Mouse (Mus musculus) limb, embryonic 14.5 days (tissue): Measurements from ENCODE around the gene Plxnc1. TPM values are rescaled to one million over a fixed set of nuclear protein-coding genes. Genes with fewer than 3 reads are reported as not detected.

Experiments used
- ATAC-seq: fragments of 200-750 bp; cut with Nextera tagmentation; 2 replicates; pipeline ENCODE4 v1.8.0; 2017; ENCODE audit warnings: low read depth, moderate number of reproducible peaks, moderate TSS enrichment; ENCODE audit not compliant: low FRiP score
- DNase-seq: peaks from one replicate; pipeline ENCODE4 v3.0.0-alpha.2; 2015; ENCODE audit warnings: low spot score
- H3K27ac ChIP-seq: fragments of 300-500 bp; sonication (generic); replicated peaks from 2 replicates; pipeline ENCODE4 v1.5.1; 2014; ENCODE audit warnings: low read depth, mild to moderate bottlenecking, low read length, moderate library complexity, mixed read lengths
- H3K27me3 ChIP-seq: fragments of 300-500 bp; sonication (generic); 2 replicates; pipeline ENCODE4 v1.6.1; 2014; ENCODE audit warnings: low read length, mixed read lengths; ENCODE audit not compliant: control insufficient read depth, insufficient read depth
- H3K36me3 ChIP-seq: fragments of 300-500 bp; sonication (generic); 2 replicates; pipeline ENCODE4 v1.6.1; 2014; ENCODE audit warnings: mild to moderate bottlenecking, low read length, moderate library complexity, mixed read lengths; ENCODE audit not compliant: control insufficient read depth, insufficient read depth
- H3K4me1 ChIP-seq: fragments of 300-500 bp; sonication (generic); 2 replicates; pipeline ENCODE4 v1.6.1; 2014; ENCODE audit warnings: antibody characterized with exemption, low read length, mixed read lengths; ENCODE audit not compliant: control insufficient read depth, insufficient read depth
- H3K4me2 ChIP-seq: fragments of 300-500 bp; sonication (generic); replicated peaks from 2 replicates; pipeline ENCODE4 v1.6.1; 2014; ENCODE audit warnings: low read depth, mild to moderate bottlenecking, low read length, moderate library complexity; ENCODE audit not compliant: severe bottlenecking
- H3K4me3 ChIP-seq: fragments of 300-500 bp; sonication (generic); replicated peaks from 2 replicates; pipeline ENCODE4 v1.5.1; 2014; ENCODE audit warnings: low read length
- H3K9ac ChIP-seq: fragments of 300-500 bp; sonication (generic); 2 replicates; pipeline ENCODE4 v1.6.1; 2014; ENCODE audit warnings: mild to moderate bottlenecking, low read depth, low read length, moderate library complexity; ENCODE audit not compliant: severe bottlenecking
- H3K9me3 ChIP-seq: fragments of 300-500 bp; sonication (generic); 2 replicates; pipeline ENCODE4 v1.6.1; 2016; ENCODE audit warnings: low read length; ENCODE audit not compliant: control insufficient read depth
- POLR2A ChIP-seq: fragments of 200-500 bp; IDR thresholded peaks from 2 replicates; pipeline ENCODE4 v1.8.0; 2012; ENCODE audit warnings: inconsistent platforms, mild to moderate bottlenecking, moderate library complexity, borderline replicate concordance; ENCODE audit not compliant: insufficient read depth, insufficient read length; ENCODE audit errors: extremely low read depth
- WGBS: fragments of 180-500 bp; shearing (Covaris S2); extraction: QIAGEN DNeasy Blood & Tissue Kit; methylation state at CpG from one replicate; pipeline ENCODE4 v1.1.7; 2014; 5-methylcytosine and 5-hydroxymethylcytosine counted together
- polyA plus RNA-seq, 2 experiments: library from polyadenylated mRNA; depleted of rRNA in 1 of 2; stranded (reverse) in 1 of 2; unstranded in 1 of 2; fragments of >200 nt; fragmentation: Nextera tagmentation in 1 of 2; extraction: Ambion mirVana in 1 of 2; gene quantifications; 2 replicates each; pipeline versions ENCODE4 v1.2.1 to v1.2.3; 2012 to 2014

The Plxnc1 gene
- polyA plus RNA-seq, 2 experiments = 3.0 to 4.7 TPM

GRCm38 (mm10) chr10:94915746-94916145 lies 28.9 kb downstream of the Plxnc1 start:
- WGBS = 88% methylated on average over 6 of the region's 6 CpGs
- Histone ChIP-seq H3K4me2 (no peak overlapping the region), H3K4me3 (no peak overlapping the region), H3K27ac (no peak overlapping the region), H3K36me3 (no peaks in the 10 kb centered on the region), H3K4me1 (peaks cover 6% of the 10 kb centered on the region), H3K9me3 (no peaks in the 10 kb centered on the region), H3K27me3 (no peaks in the 10 kb centered on the region), H3K9ac (no peak overlapping the region)
- DNase-seq (no peak), ATAC-seq (no peak)
- TF ChIP-seq POLR2A = no peak

GRCm38 (mm10) chr10:94914081-94914480 lies 30.6 kb downstream of the Plxnc1 start:
- Histone ChIP-seq H3K36me3 (no peaks in the 10 kb centered on the region), H3K9me3 (no peaks in the 10 kb centered on the region), H3K9ac (no peak overlapping the region), H3K4me2 (no peak overlapping the region), H3K4me3 (no peak overlapping the region), H3K27ac (no peak overlapping the region), H3K27me3 (no peaks in the 10 kb centered on the region), H3K4me1 (peaks cover 6% of the 10 kb centered on the region)
- DNase-seq (no peak), ATAC-seq (no peak)
- 94% methylated on average over 11 of the region's 11 CpGs for WGBS
- TF ChIP-seq POLR2A = no peak

GRCm38 (mm10) chr10:94913336-94913739 lies 31.3 kb downstream of the Plxnc1 start:
- Histone ChIP-seq H3K27ac (no peak overlapping the region), H3K27me3 (no peaks in the 10 kb centered on the region), H3K9ac (no peak overlapping the region), H3K36me3 (no peaks in the 10 kb centered on the region), H3K4me3 (no peak overlapping the region), H3K4me2 (no peak overlapping the region), H3K9me3 (no peaks in the 10 kb centered on the region), H3K4me1 (peaks cover 6% of the 10 kb centered on the region)
- DNase-seq = no peak
- no peak for ATAC-seq
- no peak for TF ChIP-seq POLR2A
- WGBS = 81% methylated on average over 5 of the region's 5 CpGs

GRCm38 (mm10) chr10:94912551-94912950 lies 32.1 kb downstream of the Plxnc1 start:
- ATAC-seq = no peak
- TF ChIP-seq POLR2A = no peak
- Histone ChIP-seq H3K27ac (no peak overlapping the region), H3K36me3 (no peaks in the 10 kb centered on the region), H3K27me3 (no peaks in the 10 kb centered on the region), H3K4me2 (no peak overlapping the region), H3K9me3 (no peaks in the 10 kb centered on the region), H3K9ac (no peak overlapping the region), H3K4me3 (no peak overlapping the region), H3K4me1 (no peaks in the 10 kb centered on the region)
- no peak for DNase-seq
- WGBS = 89% methylated on average over 1 of the region's 1 CpGs

GRCm38 (mm10) chr10:94911102-94911501 lies 33.5 kb downstream of the Plxnc1 start:
- WGBS = 92% methylated on average over 6 of the region's 6 CpGs
- Histone ChIP-seq H3K4me2 (no peak overlapping the region), H3K27ac (no peak overlapping the region), H3K36me3 (no peaks in the 10 kb centered on the region), H3K9me3 (no peaks in the 10 kb centered on the region), H3K4me3 (no peak overlapping the region), H3K9ac (no peak overlapping the region), H3K27me3 (no peaks in the 10 kb centered on the region), H3K4me1 (no peaks in the 10 kb centered on the region)
- DNase-seq (no peak), ATAC-seq (no peak)
- TF ChIP-seq POLR2A = no peak

- WGBS = 88% methylated on average over 4 of the region's 4 CpGs
- H3K36me3 ChIP-seq = no peaks in the 10 kb centered on the region
- no peak overlapping the region for H3K4me3 ChIP-seq
- TF ChIP-seq POLR2A = no peak
- ATAC-seq (no peak), DNase-seq (no peak)
- no peak overlapping the region for H3K27ac ChIP-seq
- no peak overlapping the region for H3K9ac ChIP-seq
- H3K4me2 ChIP-seq = no peak overlapping the region
- H3K27me3 ChIP-seq = no peaks in the 10 kb centered on the region
- no peaks in the 10 kb centered on the region; the same call in 1 of the 2 replicates for H3K4me1 ChIP-seq
- H3K9me3 ChIP-seq = no peaks in the 10 kb centered on the region
Observed at GRCm38 (mm10) chr10:94910570-94910969, 34.1 kb downstream of the Plxnc1 start.
